Mouse (Mus musculus): ENCODE measurements around the gene Kdm2a.

DNA sequence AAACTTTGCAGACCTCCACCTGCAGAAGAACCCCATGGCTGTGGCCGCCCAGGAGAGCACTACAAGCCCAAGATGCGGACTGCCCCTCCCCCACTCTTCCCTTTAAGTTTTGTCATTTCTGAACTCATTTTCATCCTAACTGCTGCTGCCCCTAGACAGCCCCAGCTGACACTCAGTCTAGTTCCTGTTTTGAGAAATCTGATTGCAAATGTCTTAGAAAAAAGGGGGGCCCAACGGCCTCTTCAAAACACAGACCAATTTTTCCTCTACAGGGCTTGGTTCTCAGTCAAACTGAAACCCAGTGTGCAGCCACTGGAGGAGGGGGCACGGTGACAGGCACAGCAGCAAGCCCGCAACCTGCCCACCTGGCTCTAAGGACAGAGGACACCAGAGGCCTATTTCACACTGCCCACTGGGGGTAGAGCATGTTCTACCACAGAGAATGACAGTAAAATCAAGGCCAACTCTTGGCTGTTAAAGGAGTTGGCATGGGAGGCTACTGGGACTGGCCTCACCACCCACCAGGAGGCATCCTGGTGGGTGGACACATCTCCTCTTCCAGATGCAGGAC, 93.7 kb downstream of the Kdm2a start:
- TF ChIP-seq POLR2A (IDR thresholded peaks at IDR 0.05; ENCODE audit: insufficient read length, low read depth) (no peak), TCF12 (IDR thresholded peaks at IDR 0.05; ENCODE audit: insufficient read depth, poor library complexity, severe bottlenecking) (no peak), POLR2AphosphoS2 (IDR thresholded peaks at IDR 0.05; ENCODE audit: insufficient read length, low read depth) (no peak), MAX (IDR thresholded peaks at IDR 0.05; ENCODE audit: low read depth) (no peak), USF1 (IDR thresholded peaks at IDR 0.05; ENCODE audit: low read depth) (no peak), MYOG (IDR thresholded peaks at IDR 0.05; ENCODE audit: control insufficient read depth in 1 of 3, insufficient read depth in 1 of 3, insufficient read length in 2 of 3, low read depth in 2 of 3) (no peak), MYOD1 (IDR thresholded peaks at IDR 0.05; ENCODE audit: control insufficient read depth in 1 of 3, insufficient read length in 2 of 3, low read depth in 2 of 3) (no peak), E2F4 (IDR thresholded peaks at IDR 0.05; ENCODE audit: insufficient read depth) (no peak), CEBPB (IDR thresholded peaks at IDR 0.05; ENCODE audit: insufficient read depth, poor library complexity, severe bottlenecking) (no peak), SRF (IDR thresholded peaks at IDR 0.05; ENCODE audit: control insufficient read depth, insufficient read length, low read depth) (no peak)

Data from myocyte (in vitro differentiated cells).